Mouse (Mus musculus) stomach, embryonic 15.5 days (tissue): ENCODE data around the gene Tmcc3. TPM values are rescaled to one million over a fixed set of nuclear protein-coding genes. Genes with fewer than 3 reads are reported as not detected.

Experiments
- ATAC-seq: fragments of 200-750 bp; cut with Nextera tagmentation; 2 replicates; pipeline ENCODE4 v1.8.0; 2017; ENCODE audit warnings: low read depth, moderate number of reproducible peaks, moderate TSS enrichment; ENCODE audit not compliant: insufficient read depth, low FRiP score
- H3K27ac ChIP-seq: fragments of 300-500 bp; sonication (generic); 2 replicates; pipeline ENCODE4 v1.5.1; 2015; ENCODE audit warnings: mild to moderate bottlenecking, inconsistent platforms
- H3K27me3 ChIP-seq: fragments of 300-500 bp; sonication (generic); replicated peaks from 2 replicates; pipeline ENCODE4 v1.6.1; 2015; ENCODE audit warnings: inconsistent platforms
- H3K36me3 ChIP-seq: fragments of 300-500 bp; sonication (generic); 2 replicates; pipeline ENCODE4 v1.6.1; 2015; ENCODE audit warnings: inconsistent platforms
- H3K4me1 ChIP-seq: fragments of 300-500 bp; sonication (generic); 2 replicates; pipeline ENCODE4 v1.6.1; 2015; ENCODE audit warnings: inconsistent platforms
- H3K4me2 ChIP-seq: fragments of 300-500 bp; sonication (generic); 2 replicates; pipeline ENCODE4 v1.6.1; 2015; ENCODE audit warnings: mild to moderate bottlenecking, inconsistent platforms
- H3K4me3 ChIP-seq: fragments of 300-500 bp; sonication (generic); replicated peaks from 2 replicates; pipeline ENCODE4 v1.5.1; 2015; ENCODE audit warnings: inconsistent platforms
- H3K9ac ChIP-seq: fragments of 300-500 bp; sonication (generic); 2 replicates; pipeline ENCODE4 v1.6.1; 2015; ENCODE audit warnings: inconsistent platforms
- H3K9me3 ChIP-seq: fragments of 300-500 bp; sonication (generic); 2 replicates; pipeline ENCODE4 v1.6.1; 2016; ENCODE audit warnings: inconsistent platforms
- WGBS: fragments of 180-500 bp; shearing (Covaris S2); methylation state at CpG from one replicate; pipeline ENCODE4 v1.1.7; 2015; 5-methylcytosine and 5-hydroxymethylcytosine counted together
- polyA plus RNA-seq: library from polyadenylated mRNA; unstranded; fragments of >200 nt; fragmentation: Nextera tagmentation; extraction: Ambion mirVana; gene quantifications from 2 replicates; pipeline ENCODE4 v1.2.1, GENCODE M21; 2015

Tmcc3 gene
- polyA plus RNA-seq, 1 experiment from 2014 or later: 9.9 TPM

DNA sequence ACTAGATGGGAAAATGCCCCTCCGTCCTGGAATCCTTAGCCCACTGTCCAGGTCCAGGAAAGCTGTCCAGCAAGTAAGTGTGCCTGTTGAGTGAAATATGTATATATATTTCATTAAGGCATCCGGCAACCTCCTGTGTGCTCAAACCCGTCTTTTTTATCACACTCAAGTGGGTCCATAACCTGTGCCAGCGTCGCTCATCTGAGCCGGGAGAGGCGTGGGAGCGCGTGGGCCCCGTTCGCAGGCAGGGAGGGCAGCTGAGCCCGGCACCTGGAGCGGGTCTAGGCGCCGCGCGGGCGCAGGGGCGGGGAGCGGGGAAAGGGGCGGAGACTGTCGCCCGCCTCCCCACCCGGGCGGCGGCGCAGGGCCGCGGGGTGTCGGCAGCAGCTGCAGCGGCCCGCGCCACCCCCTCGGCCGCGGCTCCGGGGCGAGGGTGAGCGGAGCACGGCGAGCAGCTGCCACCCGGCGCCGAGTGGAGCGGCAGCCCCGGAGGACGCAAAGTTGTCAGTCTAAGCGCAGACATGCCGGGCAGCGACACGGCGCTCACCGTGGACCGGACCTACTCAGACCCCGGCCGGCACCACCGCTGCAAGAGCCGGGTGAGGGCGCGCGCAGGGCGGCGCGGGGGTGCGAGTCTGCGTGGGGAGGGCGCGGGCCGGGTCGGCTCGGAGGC lies 202.9 kb downstream of the Tmcc3 start:
- WGBS: under 1% methylated on average over 68 of the region's 71 CpGs
- H3K27ac ChIP-seq: peak overlapping the region; percentile 77
- peak; percentile 88 for ATAC-seq
- H3K9me3 ChIP-seq: no peaks in the 10 kb centered on the region
- peak overlapping the region; percentile 90 for H3K4me2 ChIP-seq
- H3K4me3 ChIP-seq: peak overlapping the region; percentile 83
- peaks cover 8% of the 10 kb centered on the region; the same call in 1 of the 2 replicates for H3K4me1 ChIP-seq
- H3K36me3 ChIP-seq: no peaks in the 10 kb centered on the region
- peak overlapping the region; percentile 65 for H3K9ac ChIP-seq
- H3K27me3 ChIP-seq: no peaks in the 10 kb centered on the region

DNA sequence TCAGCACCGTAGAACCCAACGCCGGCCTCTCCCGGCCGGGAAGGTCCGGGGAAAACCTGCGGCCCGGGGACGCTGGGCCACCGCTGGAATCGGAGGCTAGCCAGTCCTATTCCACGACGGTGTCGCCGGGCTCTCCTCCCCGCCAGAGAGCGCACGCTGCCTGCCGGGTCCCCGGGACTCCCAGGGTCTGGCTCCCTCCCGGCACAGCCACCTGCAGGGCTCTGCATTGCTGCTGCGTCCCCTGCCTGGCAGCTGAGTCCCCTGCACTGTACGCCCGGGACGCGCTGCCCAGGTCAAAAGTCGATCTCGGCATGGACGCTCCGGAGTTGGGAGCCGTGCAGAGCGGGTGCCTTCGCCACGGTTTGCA lies 203.4 kb downstream of the Tmcc3 start:
- WGBS: 0% methylated on average over 33 of the region's 34 CpGs
- peak overlapping the region; percentile 65 for H3K9ac ChIP-seq
- peak; percentile 85 for ATAC-seq

DNA sequence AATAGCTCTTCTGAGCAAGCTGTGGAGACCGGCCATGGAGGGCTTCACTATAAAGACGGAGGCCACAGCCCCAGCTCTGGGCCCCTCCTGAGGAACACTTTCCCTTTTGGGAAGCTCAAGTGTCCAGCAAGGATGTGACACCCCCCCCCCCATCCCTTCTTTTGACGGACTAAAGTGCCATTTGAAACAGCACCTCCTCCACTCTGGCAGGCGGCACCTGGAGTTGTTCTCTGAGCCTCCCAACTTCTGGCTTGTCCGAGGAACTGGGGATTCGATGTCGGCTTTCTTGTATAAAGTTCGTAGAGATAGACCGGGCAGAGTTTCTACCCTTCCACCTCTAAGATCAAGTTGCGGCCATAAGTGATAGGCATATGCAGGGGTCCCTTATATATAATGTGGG lies 203.8 kb downstream of the Tmcc3 start:
- H3K27ac ChIP-seq: peak overlapping the region; percentile 77; the same call in 1 of the 2 replicates

More for the DNA sequence above, 203.4 kb downstream of the Tmcc3 start:
- peak overlapping the region; percentile 90 for H3K4me2 ChIP-seq
- no peaks in the 10 kb centered on the region for H3K27me3 ChIP-seq
- H3K36me3 ChIP-seq: no peaks in the 10 kb centered on the region
- H3K27ac ChIP-seq: peak overlapping the region; percentile 77
- peaks cover 11% of the 10 kb centered on the region; the same call in 1 of the 2 replicates for H3K4me1 ChIP-seq
- no peaks in the 10 kb centered on the region for H3K9me3 ChIP-seq
- H3K4me3 ChIP-seq: peak overlapping the region; percentile 83

DNA sequence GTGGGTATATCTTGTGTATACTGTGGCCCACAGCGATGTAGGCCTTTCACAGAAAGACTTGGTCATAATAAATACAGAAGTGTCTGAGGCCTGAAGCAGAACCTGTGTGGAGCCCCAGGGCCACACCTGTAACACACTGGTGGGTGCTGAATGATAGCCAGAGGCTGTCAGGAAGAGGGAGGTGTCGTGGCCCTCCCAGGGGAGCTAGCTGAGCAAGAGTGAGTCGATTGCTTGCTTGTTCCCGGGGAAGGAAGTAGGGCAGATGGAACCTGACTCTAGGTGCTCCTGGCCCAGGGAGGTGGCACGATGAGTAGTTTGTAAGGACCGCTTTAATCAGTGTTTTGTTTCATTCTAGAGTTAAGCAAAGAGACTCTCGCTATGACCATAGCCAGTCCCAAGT lies 208.1 kb downstream of the Tmcc3 start:
- no peak overlapping the region for H3K4me3 ChIP-seq
- H3K9me3 ChIP-seq: no peaks in the 10 kb centered on the region
- no peaks in the 10 kb centered on the region for H3K27me3 ChIP-seq
- H3K36me3 ChIP-seq: no peaks in the 10 kb centered on the region
- 64% methylated on average over 7 of the region's 7 CpGs for WGBS
- no peak overlapping the region for H3K9ac ChIP-seq
- peak overlapping the region; percentile 23; the same call in 1 of the 2 replicates for H3K4me2 ChIP-seq
- H3K27ac ChIP-seq: no peak overlapping the region; the same call in 1 of the 2 replicates
- ATAC-seq: no peak
- peaks cover 25% of the 10 kb centered on the region for H3K4me1 ChIP-seq

More for the DNA sequence above, 203.8 kb downstream of the Tmcc3 start:
- peak overlapping the region; percentile 83 for H3K4me3 ChIP-seq
- 8% methylated on average over 10 of the region's 10 CpGs for WGBS
- H3K36me3 ChIP-seq: no peaks in the 10 kb centered on the region
- H3K4me2 ChIP-seq: peak overlapping the region; percentile 90
- no peaks in the 10 kb centered on the region for H3K9me3 ChIP-seq
- H3K27me3 ChIP-seq: no peaks in the 10 kb centered on the region
- ATAC-seq: no peak
- H3K9ac ChIP-seq: peak overlapping the region; percentile 65; the same call in 1 of the 2 replicates
- H3K4me1 ChIP-seq: peaks cover 11% of the 10 kb centered on the region; the same call in 1 of the 2 replicates

DNA sequence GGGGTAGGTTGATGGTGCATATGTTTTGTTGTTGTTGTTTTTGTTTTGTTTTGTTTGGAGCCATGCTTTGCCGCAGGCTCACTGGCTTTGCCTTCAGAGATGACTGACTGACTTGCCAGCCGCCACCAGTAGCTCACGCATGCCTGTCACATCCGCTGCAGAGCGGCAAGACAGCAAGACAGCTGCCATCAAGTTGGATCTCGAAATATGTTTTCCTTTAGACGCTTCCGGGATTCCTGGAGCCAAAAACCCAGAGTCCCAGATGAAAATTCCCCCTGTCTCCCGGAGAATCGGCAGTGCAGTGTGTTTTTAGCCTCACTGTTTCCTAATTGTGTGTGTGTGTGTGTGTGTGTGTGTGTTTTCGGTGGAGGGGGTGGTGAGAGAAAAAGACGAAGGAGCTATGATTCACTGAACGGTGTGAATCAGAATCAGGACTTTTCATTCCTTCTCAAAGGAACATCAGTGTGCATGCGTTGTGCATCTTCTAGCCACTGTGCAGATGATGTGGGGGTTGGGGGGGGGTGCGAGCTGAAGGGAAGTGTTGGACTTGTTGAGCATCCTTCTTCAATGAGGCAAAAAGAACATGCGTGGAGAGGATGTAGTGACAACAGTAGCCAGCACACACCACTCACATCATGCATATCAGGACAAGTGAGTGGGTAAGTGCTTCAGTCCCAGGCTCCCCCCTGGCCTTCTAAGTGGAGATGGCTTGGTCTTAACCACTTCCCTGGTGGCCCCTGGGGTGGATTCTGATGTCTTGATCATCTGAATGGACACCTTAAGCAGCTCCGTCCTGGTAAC lies 208.8 kb downstream of the Tmcc3 start:
- H3K9ac ChIP-seq: no peak overlapping the region
- H3K4me3 ChIP-seq: no peak overlapping the region
- H3K27me3 ChIP-seq: no peaks in the 10 kb centered on the region
- ATAC-seq: no peak
- no peaks in the 10 kb centered on the region for H3K9me3 ChIP-seq
- H3K4me2 ChIP-seq: peak overlapping the region; percentile 23
- WGBS: 48% methylated on average over 17 of the region's 17 CpGs
- peaks cover 25% of the 10 kb centered on the region for H3K4me1 ChIP-seq
- H3K36me3 ChIP-seq: no peaks in the 10 kb centered on the region
- H3K27ac ChIP-seq: no peak overlapping the region; the same call in 1 of the 2 replicates

DNA sequence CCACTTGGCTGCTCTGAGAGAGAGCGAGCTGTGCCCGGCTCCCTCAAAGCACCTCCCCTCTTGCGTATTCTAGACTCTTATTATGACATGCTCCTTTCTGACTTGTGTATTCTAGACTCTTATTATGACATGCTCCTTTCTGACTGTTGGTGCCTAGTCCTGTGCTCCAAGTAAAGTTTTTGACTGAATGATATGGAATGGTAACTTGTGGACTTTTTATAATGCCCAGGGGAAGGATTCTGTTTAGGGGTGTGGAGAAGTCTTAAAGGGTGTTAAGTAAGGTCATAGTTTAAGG lies 209.3 kb downstream of the Tmcc3 start:
- Histone ChIP-seq H3K36me3 (no peaks in the 10 kb centered on the region), H3K4me3 (no peak overlapping the region), H3K4me1 (peaks cover 25% of the 10 kb centered on the region), H3K27ac (no peak overlapping the region), H3K4me2 (no peak overlapping the region), H3K9ac (no peak overlapping the region), H3K27me3 (no peaks in the 10 kb centered on the region), H3K9me3 (no peaks in the 10 kb centered on the region)
- 50% methylated on average over 3 of the region's 3 CpGs for WGBS
- ATAC-seq: peak; percentile 24; the same call in 1 of the 2 replicates

DNA sequence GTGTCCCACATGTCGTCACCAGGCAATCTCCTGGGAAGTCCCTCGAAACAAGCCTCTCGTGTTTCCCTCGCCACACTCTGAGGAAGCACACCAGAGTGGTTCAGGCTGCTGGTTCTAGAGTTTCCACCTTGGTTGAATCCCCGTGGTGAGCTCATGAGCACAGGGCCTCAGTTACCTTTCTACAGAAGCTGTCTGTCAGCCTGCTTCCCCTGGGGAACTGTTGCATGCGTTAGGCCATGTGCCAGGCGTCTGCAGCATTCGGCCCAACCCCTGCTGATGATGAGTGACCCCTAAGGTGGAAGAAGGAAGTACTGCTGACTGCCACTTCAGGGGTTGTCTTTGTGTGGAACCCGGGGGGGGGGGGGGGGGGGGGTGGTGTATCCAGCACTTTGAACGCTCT lies 210.0 kb downstream of the Tmcc3 start:
- Histone ChIP-seq H3K9me3 (no peaks in the 10 kb centered on the region), H3K9ac (no peak overlapping the region)

DNA sequence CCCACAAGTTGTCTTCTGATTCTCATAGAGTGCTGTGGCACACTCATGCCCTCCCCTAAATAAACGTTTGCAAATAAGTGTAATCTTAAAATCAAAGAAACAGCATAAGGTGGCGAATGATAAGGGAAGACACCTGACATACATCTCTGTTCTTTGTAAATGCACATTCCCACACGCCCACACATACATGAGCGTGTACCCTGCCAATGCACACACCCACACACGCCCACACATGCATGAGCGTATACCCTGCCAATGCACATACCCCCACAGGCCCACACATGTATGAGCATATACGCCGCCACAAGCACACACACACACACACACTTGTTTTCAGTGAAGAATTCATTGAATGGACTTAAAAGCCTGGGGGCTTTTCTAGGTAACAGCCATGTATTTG lies 211.5 kb downstream of the Tmcc3 start:
- 65% methylated on average over 8 of the region's 8 CpGs for WGBS
- Histone ChIP-seq H3K27me3 (no peaks in the 10 kb centered on the region), H3K4me2 (peak overlapping the region; percentile 29; the same call in 1 of the 2 replicates), H3K4me3 (no peak overlapping the region), H3K27ac (no peak overlapping the region; the same call in 1 of the 2 replicates), H3K4me1 (peaks cover 17% of the 10 kb centered on the region), H3K36me3 (no peaks in the 10 kb centered on the region), H3K9ac (no peak overlapping the region), H3K9me3 (no peaks in the 10 kb centered on the region)
- ATAC-seq: no peak

More for the DNA sequence above, 210.0 kb downstream of the Tmcc3 start:
- no peak overlapping the region for H3K27ac ChIP-seq
- no peaks in the 10 kb centered on the region for H3K27me3 ChIP-seq
- 52% methylated on average over 10 of the region's 10 CpGs for WGBS
- no peak for ATAC-seq
- H3K4me1 ChIP-seq: peaks cover 17% of the 10 kb centered on the region
- no peak overlapping the region for H3K4me3 ChIP-seq
- H3K4me2 ChIP-seq: no peak overlapping the region
- H3K36me3 ChIP-seq: no peaks in the 10 kb centered on the region

DNA sequence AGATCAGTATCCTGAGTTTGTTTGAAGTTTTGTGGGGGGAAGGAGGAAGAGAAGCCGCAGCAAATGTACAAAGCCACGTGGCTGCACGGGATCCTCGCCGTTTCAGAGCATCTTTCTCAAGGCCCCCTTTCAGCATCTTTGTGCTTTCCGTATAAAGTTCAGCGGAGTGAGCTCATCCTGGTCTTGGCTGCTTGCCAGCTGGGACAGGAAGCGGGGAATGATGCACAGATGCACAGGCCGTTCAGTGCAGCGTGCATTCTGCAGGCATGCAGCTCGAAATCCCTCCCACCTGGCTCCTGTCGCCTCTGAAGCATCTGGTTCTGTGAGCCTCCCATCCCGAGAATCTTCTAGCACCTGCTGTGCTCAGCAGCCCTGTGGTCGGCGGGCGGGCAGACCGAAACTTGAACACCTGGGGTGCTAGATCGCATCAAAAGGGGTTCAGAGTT lies 212.0 kb downstream of the Tmcc3 start:
- no peak for ATAC-seq
- Histone ChIP-seq H3K4me3 (no peak overlapping the region), H3K36me3 (no peaks in the 10 kb centered on the region), H3K27me3 (no peaks in the 10 kb centered on the region), H3K4me2 (peak overlapping the region; percentile 29; the same call in 1 of the 2 replicates), H3K9ac (no peak overlapping the region), H3K9me3 (no peaks in the 10 kb centered on the region), H3K4me1 (peaks cover 17% of the 10 kb centered on the region), H3K27ac (no peak overlapping the region; the same call in 1 of the 2 replicates)
- WGBS: 18% methylated on average over 18 of the region's 18 CpGs

DNA sequence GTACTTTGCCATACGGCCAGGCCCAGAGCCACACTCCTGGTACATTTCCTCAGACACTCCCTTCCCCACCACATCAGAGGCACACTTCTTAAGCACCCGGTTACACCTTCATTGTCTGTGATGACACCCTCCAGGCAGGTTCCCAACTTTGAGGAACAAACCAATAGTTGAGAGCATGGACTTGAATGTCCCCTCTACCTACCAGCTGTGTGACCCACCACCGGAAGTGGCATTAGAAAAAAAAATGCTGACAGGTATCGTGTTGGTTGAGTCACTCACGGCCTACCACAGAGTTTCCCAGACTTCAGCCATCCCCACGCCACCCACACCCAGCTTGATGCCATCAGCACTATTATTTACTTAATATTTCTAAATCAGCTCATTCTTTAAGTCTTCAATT lies 213.2 kb downstream of the Tmcc3 start:
- Histone ChIP-seq H3K9me3 (no peaks in the 10 kb centered on the region), H3K36me3 (no peaks in the 10 kb centered on the region), H3K4me3 (no peak overlapping the region), H3K9ac (no peak overlapping the region), H3K4me1 (peaks cover 14% of the 10 kb centered on the region), H3K4me2 (no peak overlapping the region), H3K27ac (no peak overlapping the region), H3K27me3 (no peaks in the 10 kb centered on the region)
- ATAC-seq: no peak
- 76% methylated on average over 6 of the region's 6 CpGs for WGBS

DNA sequence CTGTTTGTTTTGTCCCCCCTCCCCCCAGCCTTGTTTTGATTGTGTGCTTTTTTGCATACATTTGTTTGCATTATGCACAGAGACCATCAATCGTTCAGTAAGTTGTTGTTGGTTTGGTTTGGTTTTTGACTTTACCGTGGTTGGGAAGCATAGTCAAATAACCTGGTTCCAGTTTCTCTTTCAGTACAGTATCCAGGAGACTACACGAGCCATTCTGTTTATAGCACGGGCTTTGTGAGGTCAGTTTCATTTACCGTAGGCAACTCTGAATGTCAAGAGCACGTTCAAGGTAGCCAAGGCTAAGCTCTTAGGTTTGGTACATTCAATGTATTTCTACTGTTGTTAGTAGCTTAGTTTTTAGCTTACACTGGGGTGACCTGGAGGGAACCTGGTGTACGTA lies 214.0 kb downstream of the Tmcc3 start:
- H3K4me2 ChIP-seq: no peak overlapping the region
- WGBS: 77% methylated on average over 7 of the region's 7 CpGs
- no peaks in the 10 kb centered on the region for H3K36me3 ChIP-seq
- peaks cover 13% of the 10 kb centered on the region for H3K4me1 ChIP-seq
- no peak overlapping the region for H3K9ac ChIP-seq
- no peaks in the 10 kb centered on the region for H3K9me3 ChIP-seq
- H3K27me3 ChIP-seq: no peaks in the 10 kb centered on the region
- no peak for ATAC-seq
- no peak overlapping the region for H3K4me3 ChIP-seq
- H3K27ac ChIP-seq: no peak overlapping the region

DNA sequence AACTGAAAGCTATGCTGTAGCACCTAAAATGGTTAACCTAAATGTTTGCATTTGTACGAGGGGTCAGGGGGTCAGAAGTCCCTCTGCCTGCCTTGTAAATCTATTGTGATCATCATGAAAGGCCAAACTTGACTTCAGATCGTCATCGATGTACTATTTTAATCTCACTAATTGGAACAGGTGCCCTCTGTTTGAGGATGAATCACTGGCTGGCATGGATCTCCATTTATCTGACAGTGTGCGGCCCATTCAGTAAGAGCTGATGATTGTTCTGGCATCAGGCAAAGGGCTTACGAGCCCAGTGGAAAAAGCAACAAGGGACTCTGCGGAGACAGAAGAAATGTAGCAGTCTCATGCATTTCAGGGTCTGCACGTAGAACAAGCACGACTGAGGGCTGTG lies 215.1 kb downstream of the Tmcc3 start:
- H3K4me1 ChIP-seq: peaks cover 10% of the 10 kb centered on the region
- H3K36me3 ChIP-seq: no peaks in the 10 kb centered on the region
- no peak for ATAC-seq
- no peak overlapping the region for H3K4me3 ChIP-seq
- no peak overlapping the region for H3K4me2 ChIP-seq
- H3K9me3 ChIP-seq: no peaks in the 10 kb centered on the region
- no peaks in the 10 kb centered on the region for H3K27me3 ChIP-seq
- no peak overlapping the region for H3K9ac ChIP-seq
- 76% methylated on average over 8 of the region's 8 CpGs for WGBS
- no peak overlapping the region for H3K27ac ChIP-seq
